Mouse (Mus musculus): Measurements from ENCODE around the gene Ttyh3.

DNA sequence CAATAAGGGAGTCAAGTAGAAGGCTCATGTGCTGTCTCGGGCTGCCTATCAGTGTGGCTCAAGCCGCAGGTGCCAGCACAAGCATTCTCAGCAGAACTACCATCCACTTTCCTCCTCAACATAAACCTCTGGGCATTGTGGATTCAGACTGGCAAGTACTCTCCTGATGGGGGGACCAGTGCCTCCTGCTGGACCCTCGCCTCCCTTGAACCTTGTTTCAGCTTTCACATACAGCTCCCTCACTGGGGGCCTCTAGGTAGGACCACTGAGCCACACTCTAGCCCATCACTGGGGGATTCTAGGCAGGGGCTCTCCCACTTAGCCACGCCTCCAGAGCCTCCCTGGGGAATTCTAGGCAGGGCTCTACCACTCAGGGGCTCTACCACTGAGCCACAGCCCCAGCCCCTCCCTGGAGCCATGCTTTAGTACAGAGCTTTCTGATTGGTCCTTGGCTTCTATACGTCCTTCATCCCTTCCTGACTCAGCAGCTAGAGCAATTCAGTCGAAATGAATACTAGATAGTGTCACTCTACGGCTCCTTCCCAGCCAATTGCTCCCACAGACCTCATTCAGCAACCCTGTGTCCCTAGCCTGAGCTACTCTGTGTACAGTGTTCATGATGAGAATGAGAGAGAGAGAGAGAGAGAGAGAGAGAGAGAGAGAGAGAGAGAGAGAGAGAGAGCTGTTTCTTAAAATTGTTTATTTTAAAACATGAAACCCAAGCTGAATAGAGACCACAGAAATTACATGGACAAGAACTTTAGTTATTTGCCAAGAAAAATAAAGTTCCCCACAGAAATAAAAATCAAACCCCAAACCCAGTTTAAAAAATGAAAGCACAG lies 28.7 kb downstream of the Ttyh3 start:
- TF ChIP-seq CTCF (IDR thresholded peaks at IDR 0.05; ENCODE audit: control insufficient read depth, insufficient read depth, insufficient read length) (no peak), USF1 (IDR thresholded peaks at IDR 0.05; ENCODE audit: low read depth) (no peak)
